ENCODE assay signal across 25 mouse cellular contexts in the genomic region with DNA sequence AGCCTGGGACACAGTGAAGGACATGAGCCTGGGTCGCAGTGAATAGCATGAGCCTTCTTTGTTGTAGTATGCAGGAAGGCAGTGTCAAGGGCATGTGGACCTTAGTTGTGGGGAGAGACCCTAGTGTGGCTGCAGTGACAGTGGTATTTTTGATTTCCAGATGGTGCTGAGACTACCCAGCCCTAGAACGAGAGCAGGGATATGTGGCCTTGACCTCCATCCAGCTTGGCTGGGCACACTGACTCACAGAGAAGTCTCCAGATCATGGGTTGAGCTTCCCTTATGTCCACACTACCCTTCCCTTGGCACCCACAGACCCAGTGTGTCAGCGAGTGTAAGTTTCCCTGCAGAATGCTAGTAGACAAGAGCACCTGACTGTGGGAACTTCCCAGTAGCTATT.
A peak's percentile ranks its signal among the peaks of the same experiment; 100 is the strongest.
DNase-seq lines count a peak whose midpoint lies in the region; TF ChIP-seq lines count a peak whose summit lies in the region.
"Had no signal": no experiment of that assay in that cellular context is flagged by ENCODE, and none has a peak within 500 bp of the region (broad histone marks: within the 10 kb centered on the region; RNA-seq: fewer than 3 reads in every experiment).

No protein-coding gene starts in this region.

- no peaks in the 10 kb centered on the region for H3K27me3 ChIP-seq in myocyte (ENCODE audit: control insufficient read depth, insufficient read depth, insufficient read length)
- H3K27me3 ChIP-seq: forebrain, embryonic 13.5 days; heart, embryonic 12.5 days; heart, embryonic 15.5 days; hindbrain, embryonic 13.5 days; intestine, embryonic 15.5 days; Patski had no signal

- TF ChIP-seq POLR2A in myocyte (IDR thresholded peaks at IDR 0.05; ENCODE audit: insufficient read length, low read depth): no peak

- H3K4me3 ChIP-seq in myocyte: no peak overlapping the region
- H3K4me3 ChIP-seq: forebrain, embryonic 10.5 days; forebrain, embryonic 13.5 days; gastrocnemius, adult 2 months; heart, embryonic 12.5 days; heart, embryonic 15.5 days; hindbrain, embryonic 10.5 days; hindbrain, embryonic 13.5 days; intestine, embryonic 15.5 days had no signal

- H3K4me2 ChIP-seq in myocyte (ENCODE audit: low read depth): peak overlapping the region; percentile 37
- H3K4me2 ChIP-seq: forebrain, embryonic 13.5 days; heart, embryonic 12.5 days; heart, embryonic 15.5 days; hindbrain, embryonic 13.5 days; intestine, embryonic 15.5 days had no signal

- H3ac ChIP-seq in myocyte (ENCODE audit: control insufficient read depth, insufficient read length): no peak overlapping the region

- H3K36me3 ChIP-seq in myocyte (ENCODE audit: control insufficient read depth, insufficient read depth): no peaks in the 10 kb centered on the region
- H3K36me3 ChIP-seq: forebrain, embryonic 10.5 days; G1E; heart, embryonic 12.5 days; heart, embryonic 15.5 days; hindbrain, embryonic 10.5 days; hindbrain, embryonic 13.5 days; intestine, embryonic 15.5 days had no signal

- DNase-seq in adrenal gland, adult 2 months: peak; percentile 68
- no peak for DNase-seq in adrenal gland, adult 18-20 months (ENCODE audit: low spot score in 2 of 2)
- DNase-seq in adrenal gland, postnatal 25 days: peak; percentile 13
- DNase-seq in gastrocnemius, postnatal 4 days (ENCODE audit: low spot score in 2 of 2): no peak
- no peak for DNase-seq in urinary bladder, postnatal 25 days (ENCODE audit: low spot score)
- DNase-seq: B cell, adult 2 months; cerebellum, adult 18-20 months; cerebellum, adult 9-10 months; cerebellum, postnatal 14 days; gastrocnemius, adult 2 months; gastrocnemius, postnatal 14 days; heart, adult 18-20 months; heart, postnatal 10 days; heart, postnatal 36 days; kidney, adult 18-20 months had no signal

- no peaks in the 10 kb centered on the region for H3K79me2 ChIP-seq in myocyte (ENCODE audit: control insufficient read depth, insufficient read depth)

TF ChIP-seq in myocyte, 11 proteins besides CTCF, POLR2A, EP300 and RAD21:
- TF ChIP-seq TCF12 (IDR thresholded peaks at IDR 0.05; ENCODE audit: insufficient read depth, poor library complexity, severe bottlenecking) (no peak), REST (IDR thresholded peaks at IDR 0.05; ENCODE audit: insufficient read depth, insufficient read length) (no peak), SRF (IDR thresholded peaks at IDR 0.05; ENCODE audit: control insufficient read depth, insufficient read length, low read depth) (no peak), CEBPB (IDR thresholded peaks at IDR 0.05; ENCODE audit: insufficient read depth, poor library complexity, severe bottlenecking) (no peak), TCF3 (IDR thresholded peaks at IDR 0.05; ENCODE audit: insufficient read length, low read depth) (no peak), MYOG (IDR thresholded peaks at IDR 0.05; ENCODE audit: control insufficient read depth in 1 of 3, insufficient read depth in 1 of 3, insufficient read length in 2 of 3, low read depth in 2 of 3) (no peak), E2F4 (IDR thresholded peaks at IDR 0.05; ENCODE audit: insufficient read depth) (no peak), MAX (IDR thresholded peaks at IDR 0.05; ENCODE audit: low read depth) (no peak), USF1 (IDR thresholded peaks at IDR 0.05; ENCODE audit: low read depth) (no peak), MYOD1 (IDR thresholded peaks at IDR 0.05; ENCODE audit: control insufficient read depth in 1 of 3, insufficient read length in 2 of 3, low read depth in 2 of 3) (no peak), POLR2AphosphoS2 (IDR thresholded peaks at IDR 0.05; ENCODE audit: insufficient read length, low read depth) (no peak)
TF ChIP-seq in myocyte: peak in this region for 0.

Comparison
In these comparisons a context has a peak if more than half of its experiments do, and no peak if none do; other contexts are left out.
1. DNase-seq: peak in adrenal gland, adult 2 months (single experiment) and adrenal gland, postnatal 25 days (single experiment); none in adrenal gland, adult 18-20 months (0 of 2), gastrocnemius, postnatal 4 days (0 of 2) and urinary bladder, postnatal 25 days (single experiment).